9 mouse cellular contexts compared by ENCODE assay signal in the genomic region with DNA sequence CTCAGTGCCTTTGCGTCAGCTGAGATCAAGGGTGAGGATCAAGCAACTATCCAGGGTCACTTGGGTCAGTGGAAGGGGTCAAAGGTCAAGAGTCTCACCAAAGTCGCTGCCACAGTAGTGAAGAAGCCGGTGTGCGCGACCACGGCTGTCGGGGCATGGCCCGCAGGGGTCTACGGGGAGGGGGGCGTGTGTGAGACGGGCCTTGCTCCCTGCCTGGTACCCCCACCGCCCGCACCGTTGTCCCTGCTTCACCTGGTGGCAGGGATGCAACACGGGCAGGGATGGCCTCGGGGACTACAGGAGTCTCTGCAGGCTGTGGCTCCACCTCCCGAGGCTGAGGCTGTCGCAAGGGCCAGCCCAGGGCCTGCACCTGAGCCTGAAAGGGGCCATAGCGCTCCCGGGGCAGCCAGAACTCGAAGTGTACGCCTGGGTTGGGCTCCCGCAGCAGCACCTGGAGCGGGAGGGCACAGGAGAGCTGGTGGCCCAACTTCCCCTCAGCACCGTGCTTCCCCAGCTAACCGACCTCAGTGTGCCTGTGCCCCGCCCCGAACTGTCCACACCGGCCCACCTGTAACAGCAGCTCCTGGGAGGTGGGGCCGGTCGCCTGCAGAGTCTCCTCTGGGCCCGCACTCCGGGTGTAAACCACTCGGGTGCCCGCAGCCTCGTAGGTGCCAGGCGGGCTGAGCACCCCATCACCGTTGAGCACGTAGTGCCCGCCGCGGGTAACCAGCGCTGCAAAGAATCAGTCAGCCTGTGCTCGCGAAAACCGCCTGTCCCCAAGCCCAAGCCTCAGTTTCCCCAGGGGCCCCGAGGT. TPM values are rescaled to one million over a fixed set of nuclear protein-coding genes. Genes with fewer than 3 reads are reported as not detected.
DNase-seq lines count a peak whose midpoint lies in the region; ATAC-seq lines count a peak whose summit lies in the region.
"Had no signal": no experiment of that assay in that cellular context is flagged by ENCODE, and none has a peak within 500 bp of the region (broad histone marks: within the 10 kb centered on the region; RNA-seq: fewer than 3 reads in every experiment).

No protein-coding gene starts in this region.

- no peak for ATAC-seq in erythroblast, adult 5-6 weeks (replicated peaks; ENCODE audit: low FRiP score, poor library complexity, severe bottlenecking)
- no peak for ATAC-seq in hindbrain, embryonic 15.5 days (ENCODE audit: low FRiP score, low read depth)
- ATAC-seq in midbrain, embryonic 12.5 days (ENCODE audit: low FRiP score, low read depth): no peak

- peak overlapping the region; percentile 56 for H3K4me2 ChIP-seq in hindbrain, embryonic 15.5 days
- H3K4me2 ChIP-seq in midbrain, embryonic 12.5 days (replicated peaks): peak overlapping the region; percentile 53

- H3K4me1 ChIP-seq in erythroblast, embryonic 14.5 days (ENCODE audit: control insufficient read depth): peaks cover 75% of the 10 kb centered on the region
- H3K4me1 ChIP-seq in hindbrain, embryonic 15.5 days (replicated peaks): peaks cover 22% of the 10 kb centered on the region
- H3K4me1 ChIP-seq in midbrain, embryonic 12.5 days: peaks cover 30% of the 10 kb centered on the region

- peak overlapping the region; percentile 69 for H3K4me3 ChIP-seq in erythroblast, embryonic 14.5 days (replicated peaks)
- peak overlapping the region; percentile 32; the same call in 1 of the 2 replicates for H3K4me3 ChIP-seq in hindbrain, embryonic 15.5 days
- peak overlapping the region; percentile 33 for H3K4me3 ChIP-seq in midbrain, embryonic 12.5 days

- peak; percentile 38 for DNase-seq in CD4-positive helper T cell, adult 2 months (ENCODE audit: low read depth, low spot score)
- DNase-seq in ovary, postnatal 10 days (ENCODE audit: low spot score): no peak
- DNase-seq in spleen, adult 12 weeks (ENCODE audit: low spot score): no peak
- DNase-seq in frontal cortex, postnatal 10 days (ENCODE audit: low spot score in 2 of 2): no peak
- DNase-seq: kidney, adult 9 months had no signal

- H3K9me3 ChIP-seq in erythroblast, embryonic 14.5 days (ENCODE audit: control insufficient read depth, low read length): peaks cover 17% of the 10 kb centered on the region
- H3K9me3 ChIP-seq in hindbrain, embryonic 15.5 days: no peaks in the 10 kb centered on the region
- no peaks in the 10 kb centered on the region for H3K9me3 ChIP-seq in midbrain, embryonic 12.5 days

- peaks cover 9% of the 10 kb centered on the region for H3K36me3 ChIP-seq in erythroblast, embryonic 14.5 days (ENCODE audit: control insufficient read depth)
- H3K36me3 ChIP-seq in hindbrain, embryonic 15.5 days: no peaks in the 10 kb centered on the region
- H3K36me3 ChIP-seq in midbrain, embryonic 12.5 days: no peaks in the 10 kb centered on the region

- no peak overlapping the region for H3K9ac ChIP-seq in hindbrain, embryonic 15.5 days
- H3K9ac ChIP-seq in midbrain, embryonic 12.5 days (replicated peaks): no peak overlapping the region

- peaks cover 41% of the 10 kb centered on the region for H3K27me3 ChIP-seq in erythroblast, embryonic 14.5 days (ENCODE audit: control insufficient read depth)
- H3K27me3 ChIP-seq in hindbrain, embryonic 15.5 days: peaks cover 65% of the 10 kb centered on the region
- H3K27me3 ChIP-seq in midbrain, embryonic 12.5 days: peaks cover 80% of the 10 kb centered on the region

- H3K27ac ChIP-seq in hindbrain, embryonic 15.5 days (replicated peaks): no peak overlapping the region
- no peak overlapping the region for H3K27ac ChIP-seq in midbrain, embryonic 12.5 days (replicated peaks)

- 2% methylated on average over 47 of the region's 47 CpGs for WGBS in hindbrain, embryonic 15.5 days
- 2% methylated on average over 46 of the region's 47 CpGs for WGBS in midbrain, embryonic 12.5 days

RNA-seq across cellular contexts. Expression of gene Adamtsl5, which starts 6.5 kb away (rescaled TPM):
- polyA plus RNA-seq in erythroblast, embryonic 14.5 days (2012): 2.2 and 2.6 TPM in 2 replicates
- total RNA-seq in erythroblast, adult 5-6 weeks (2015; ENCODE audit: low replicate concordance): 0.21 and 0.77 TPM in 2 replicates
- total RNA-seq in erythroblast, adult 5-6 weeks (2017; ENCODE audit: low replicate concordance): 0.17 TPM in 1 of 2 replicates, not detected in the other
- 0.76 and 1.2 TPM in 2 replicates for polyA plus RNA-seq in hindbrain, embryonic 15.5 days (2015; fragmentation: Nextera tagmentation; extraction: Ambion mirVana)
- polyA plus RNA-seq in midbrain, embryonic 12.5 days (2016; fragmentation: Nextera tagmentation; extraction: Ambion mirVana): 0.38 and 0.79 TPM in 2 replicates

RNA-seq across cellular contexts. Expression of gene Reep6, which starts 11.9 kb away (rescaled TPM):
- 18.8 and 21.4 TPM in 2 replicates for polyA plus RNA-seq in erythroblast, embryonic 14.5 days (2012)
- 1.7 and 6.0 TPM in 2 replicates for total RNA-seq in erythroblast, adult 5-6 weeks (2015; ENCODE audit: low replicate concordance)
- 2.0 and 4.5 TPM in 2 replicates for total RNA-seq in erythroblast, adult 5-6 weeks (2017; ENCODE audit: low replicate concordance)
- 5.7 and 7.1 TPM in 2 replicates for polyA plus RNA-seq in hindbrain, embryonic 15.5 days (2015; fragmentation: Nextera tagmentation; extraction: Ambion mirVana)
- 3.1 and 4.3 TPM in 2 replicates for polyA plus RNA-seq in midbrain, embryonic 12.5 days (2016; fragmentation: Nextera tagmentation; extraction: Ambion mirVana)

RNA-seq across cellular contexts. Expression of gene Pcsk4, which starts 12.4 kb away (rescaled TPM):
- polyA plus RNA-seq in erythroblast, embryonic 14.5 days (2012): 0.55 and 0.65 TPM in 2 replicates
- 1.0 TPM in 1 of 2 replicates, not detected in the other for total RNA-seq in erythroblast, adult 5-6 weeks (2015; ENCODE audit: low replicate concordance)
- not detected in 2 replicates for total RNA-seq in erythroblast, adult 5-6 weeks (2017; ENCODE audit: low replicate concordance)
- 6.1 and 6.7 TPM in 2 replicates for polyA plus RNA-seq in hindbrain, embryonic 15.5 days (2015; fragmentation: Nextera tagmentation; extraction: Ambion mirVana)
- 2.4 and 3.7 TPM in 2 replicates for polyA plus RNA-seq in midbrain, embryonic 12.5 days (2016; fragmentation: Nextera tagmentation; extraction: Ambion mirVana)

RNA-seq across cellular contexts. Expression of gene Plk5, which starts 14.6 kb away (rescaled TPM):
- polyA plus RNA-seq in erythroblast, embryonic 14.5 days (2012): not detected in 2 replicates
- total RNA-seq in erythroblast, adult 5-6 weeks (2015; ENCODE audit: low replicate concordance): not detected in 2 replicates
- total RNA-seq in erythroblast, adult 5-6 weeks (2017; ENCODE audit: low replicate concordance): not detected in 2 replicates
- polyA plus RNA-seq in hindbrain, embryonic 15.5 days (2015; fragmentation: Nextera tagmentation; extraction: Ambion mirVana): 6.1 and 6.4 TPM in 2 replicates
- polyA plus RNA-seq in midbrain, embryonic 12.5 days (2016; fragmentation: Nextera tagmentation; extraction: Ambion mirVana): 0.31 and 0.52 TPM in 2 replicates

RNA-seq across cellular contexts. Expression of gene 2310011J03Rik, which starts 21.4 kb away (rescaled TPM):
- polyA plus RNA-seq in erythroblast, embryonic 14.5 days (2012): 10.6 and 12.9 TPM in 2 replicates
- 6.1 and 12.7 TPM in 2 replicates for total RNA-seq in erythroblast, adult 5-6 weeks (2015; ENCODE audit: low replicate concordance)
- total RNA-seq in erythroblast, adult 5-6 weeks (2017; ENCODE audit: low replicate concordance): 3.5 and 3.7 TPM in 2 replicates
- polyA plus RNA-seq in hindbrain, embryonic 15.5 days (2015; fragmentation: Nextera tagmentation; extraction: Ambion mirVana): 29.8 and 30.1 TPM in 2 replicates
- polyA plus RNA-seq in midbrain, embryonic 12.5 days (2016; fragmentation: Nextera tagmentation; extraction: Ambion mirVana): 36.2 and 44.5 TPM in 2 replicates
